Comparison of ENCODE assay signal across 9 mouse cellular contexts in genomic region chr7:145047771-145048480, GRCm38 (mm10).
A peak's percentile ranks its signal among the peaks of the same experiment; 100 is the strongest.
DNase-seq lines count a peak whose midpoint lies in the region; ATAC-seq and TF ChIP-seq lines count a peak whose summit lies in the region.
"Had no signal": no experiment of that assay in that cellular context is flagged by ENCODE, and none has a peak within 500 bp of the region (broad histone marks: within the 10 kb centered on the region; RNA-seq: fewer than 3 reads in every experiment).

No protein-coding gene starts in this region.

- DNase-seq in lung, adult 2 months: no peak
- peak; percentile 29 to 69 for DNase-seq in heart, adult 9 months (ENCODE audit: low spot score in 2 of 2)
- peak; percentile 22 for DNase-seq in kidney, postnatal 14 days
- peak; percentile 51 to 53 for DNase-seq in thymus, postnatal 10 days (ENCODE audit: low spot score in 2 of 2)
- no peak for DNase-seq in hindbrain, embryonic 14.5 days (ENCODE audit: low spot score)
- no peak for DNase-seq in cerebellum, adult 9-10 months
- DNase-seq: gastrocnemius, postnatal 10 days had no signal

- H3K27me3 ChIP-seq in lung, embryonic 16.5 days (ENCODE audit: control insufficient read depth, insufficient read depth, low read depth, low read length): no peaks in the 10 kb centered on the region
- H3K27me3 ChIP-seq in hindbrain, embryonic 14.5 days (ENCODE audit: control insufficient read depth, insufficient read depth, low read length): no peaks in the 10 kb centered on the region

- H3K9me3 ChIP-seq in lung, embryonic 16.5 days (ENCODE audit: control insufficient read depth, low read length): no peaks in the 10 kb centered on the region
- no peaks in the 10 kb centered on the region for H3K9me3 ChIP-seq in hindbrain, embryonic 14.5 days (ENCODE audit: control insufficient read depth, low read length)

- peak overlapping the region; percentile 72 for H3K27ac ChIP-seq in lung, embryonic 16.5 days (ENCODE audit: low read length)
- H3K27ac ChIP-seq in hindbrain, embryonic 14.5 days: no peak overlapping the region

- 57% methylated on average over 7 of the region's 7 CpGs for WGBS in lung, embryonic 16.5 days
- WGBS in lung, adult 2 months: 57% methylated on average over 7 of the region's 7 CpGs
- 83% methylated on average over 7 of the region's 7 CpGs for WGBS in hindbrain, embryonic 14.5 days

- H3K9ac ChIP-seq in lung, embryonic 16.5 days (ENCODE audit: low read length): 0 out of 2 replicates have a peak overlapping the region, but pooled peaks have one; percentile 12
- H3K9ac ChIP-seq in hindbrain, embryonic 14.5 days: no peak overlapping the region

- no peak overlapping the region for H3K4me2 ChIP-seq in lung, embryonic 16.5 days (ENCODE audit: low read depth, low read length)
- H3K4me2 ChIP-seq in hindbrain, embryonic 14.5 days (replicated peaks): no peak overlapping the region

- TF ChIP-seq CTCF in lung, adult 2 months (IDR thresholded peaks at IDR 0.05; ENCODE audit: insufficient read depth, low read length): no peak

- TF ChIP-seq POLR2A in lung, adult 2 months (IDR thresholded peaks at IDR 0.05; ENCODE audit: borderline replicate concordance, extremely low read depth, low read depth, low read length): no peak

- peaks cover 13% of the 10 kb centered on the region for H3K4me1 ChIP-seq in lung, embryonic 16.5 days (replicated peaks; ENCODE audit: control insufficient read depth, insufficient read depth, low read length)
- H3K4me1 ChIP-seq in lung, adult 2 months (ENCODE audit: control insufficient read depth, insufficient read depth, low read length): peaks cover 10% of the 10 kb centered on the region
- H3K4me1 ChIP-seq in hindbrain, embryonic 14.5 days (replicated peaks; ENCODE audit: control insufficient read depth, insufficient read depth, low read length): no peaks in the 10 kb centered on the region

- H3K36me3 ChIP-seq in lung, embryonic 16.5 days (ENCODE audit: control insufficient read depth, insufficient read depth, low read length): no peaks in the 10 kb centered on the region
- no peaks in the 10 kb centered on the region for H3K36me3 ChIP-seq in hindbrain, embryonic 14.5 days (replicated peaks; ENCODE audit: control insufficient read depth, insufficient read depth)

- no peak overlapping the region for H3K4me3 ChIP-seq in lung, embryonic 16.5 days (ENCODE audit: low read length)
- no peak overlapping the region for H3K4me3 ChIP-seq in lung, adult 2 months (replicated peaks; ENCODE audit: extremely low read depth, low read depth, low read length)
- no peak overlapping the region for H3K4me3 ChIP-seq in hindbrain, embryonic 14.5 days (replicated peaks; ENCODE audit: low read length)

- peak; percentile 34; the same call in 1 of the 2 replicates for ATAC-seq in lung, embryonic 16.5 days (ENCODE audit: low read depth)
- ATAC-seq in hindbrain, embryonic 14.5 days (ENCODE audit: low FRiP score): no peak
- no peak for ATAC-seq in erythroblast, adult 5-6 weeks (replicated peaks; ENCODE audit: low FRiP score, poor library complexity, severe bottlenecking)

Comparison
In these comparisons a context has a peak if more than half of its experiments do, and no peak if none do; other contexts are left out.
1. DNase-seq: peak in heart, adult 9 months (2 of 2), kidney, postnatal 14 days (single experiment) and thymus, postnatal 10 days (2 of 2); none in lung, adult 2 months (single experiment), hindbrain, embryonic 14.5 days (single experiment) and cerebellum, adult 9-10 months (single experiment).